Mouse (Mus musculus) ovary, postnatal 10 days (tissue): ENCODE measurements around the gene Gsk3b.
"Not testable (repeated sequence)": the region's sequence is repeated elsewhere in the genome, so short reads cannot be mapped to it uniquely, and the experiment has no call there.

Experiments used
- DNase-seq: peaks from one replicate; pipeline ENCODE4 v3.0.0; 2022; ENCODE audit warnings: low spot score

Gene Gsk3b

DNA sequence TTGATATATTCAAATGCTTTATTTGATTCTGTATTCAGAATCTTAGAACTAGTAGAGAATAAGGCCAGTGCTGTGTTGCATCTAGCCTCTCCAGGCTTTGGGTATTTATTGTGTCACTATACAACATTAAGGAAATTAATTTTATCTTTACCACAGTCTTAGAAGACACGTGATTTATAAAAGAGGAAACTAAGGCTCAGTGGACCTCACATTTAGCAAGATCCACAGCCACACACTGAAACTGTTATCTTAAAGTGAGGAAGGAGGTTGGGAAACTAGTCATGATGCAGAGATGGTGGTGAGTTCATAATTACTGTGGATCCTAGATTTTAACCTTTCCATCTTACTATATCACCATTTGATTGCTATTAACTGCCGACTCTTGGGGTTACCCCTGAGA lies 16.7 kb downstream of the Gsk3b start:
- no peak for DNase-seq

DNA sequence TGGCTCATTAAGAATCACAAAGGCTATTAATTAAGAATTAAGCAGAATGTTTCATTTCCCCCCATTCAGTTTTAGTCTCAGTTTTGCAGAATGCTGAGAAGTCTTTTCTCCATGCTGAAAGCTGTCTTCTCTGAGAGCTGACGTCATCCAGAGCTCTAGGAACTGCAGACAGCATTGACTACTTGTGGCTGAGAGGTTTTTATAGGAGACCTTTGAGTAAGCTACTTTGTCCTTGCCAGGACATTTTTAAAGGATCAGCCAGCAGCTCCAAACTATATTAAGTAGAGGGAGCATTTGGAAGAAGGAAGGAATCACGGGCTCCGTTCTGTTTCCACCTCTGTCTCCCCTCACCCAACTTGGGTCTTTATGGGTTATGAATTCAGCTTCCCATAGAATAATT lies 17.7 kb downstream of the Gsk3b start:
- no peak for DNase-seq

DNA sequence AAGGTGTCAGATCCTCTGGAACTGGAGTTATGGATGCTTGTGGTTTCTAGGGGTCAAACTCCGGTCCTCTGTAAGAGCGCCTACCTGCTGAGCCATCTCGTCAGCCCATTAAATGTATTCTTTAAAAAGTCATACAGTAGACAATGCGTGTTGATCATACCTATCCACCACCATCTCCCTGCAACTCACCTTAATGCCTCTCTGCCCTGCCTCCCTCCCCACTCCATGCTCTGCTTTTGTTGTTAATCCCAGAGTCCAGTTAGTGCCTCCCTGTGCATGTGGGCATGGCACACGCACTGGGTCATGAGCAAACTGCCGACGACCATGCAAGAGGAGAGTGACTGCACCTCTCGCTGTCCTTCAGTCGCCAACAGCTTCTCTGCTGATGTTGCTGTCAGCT lies 21.2 kb downstream of the Gsk3b start:
- DNase-seq: no peak

DNA sequence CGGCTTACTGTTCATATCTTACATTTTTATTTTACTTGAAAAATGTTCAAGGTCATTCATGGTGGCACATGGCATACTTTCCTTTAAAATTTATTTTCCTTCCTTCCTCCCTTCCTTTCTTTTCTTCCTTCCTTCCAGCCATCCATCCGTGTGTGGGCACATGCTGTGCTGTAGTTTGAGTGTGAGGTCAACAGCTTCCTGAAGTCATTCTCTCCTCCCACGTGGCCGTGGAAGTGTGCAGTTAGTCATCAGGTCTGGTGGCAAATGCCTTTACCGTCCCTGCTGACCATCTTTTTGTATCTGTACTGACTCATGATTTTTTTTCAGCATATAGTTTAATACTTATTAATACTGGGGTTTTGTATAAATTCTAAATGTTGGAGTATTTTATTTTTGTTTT lies 21.8 kb downstream of the Gsk3b start:
- no peak for DNase-seq

DNA sequence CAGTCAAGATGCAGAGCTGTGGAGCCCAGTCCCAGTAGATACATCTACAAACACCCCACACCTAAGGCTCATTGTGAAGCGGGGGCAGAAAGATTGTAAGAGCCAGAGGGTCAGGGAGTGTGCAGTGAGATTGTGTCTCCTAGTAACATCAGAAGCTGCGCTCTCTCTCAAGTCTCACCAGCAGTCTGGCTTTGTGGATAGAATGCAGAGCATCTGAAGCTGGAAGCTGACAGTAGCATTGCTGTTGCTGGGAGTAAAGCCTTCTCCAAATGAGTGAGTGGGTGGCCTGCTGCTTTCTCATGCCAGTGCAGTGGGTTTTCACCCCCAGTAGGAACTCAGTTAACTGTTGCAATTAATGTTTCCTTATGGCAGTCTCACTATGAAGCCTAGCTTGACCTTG lies 25.3 kb downstream of the Gsk3b start:
- DNase-seq: no peak

DNA sequence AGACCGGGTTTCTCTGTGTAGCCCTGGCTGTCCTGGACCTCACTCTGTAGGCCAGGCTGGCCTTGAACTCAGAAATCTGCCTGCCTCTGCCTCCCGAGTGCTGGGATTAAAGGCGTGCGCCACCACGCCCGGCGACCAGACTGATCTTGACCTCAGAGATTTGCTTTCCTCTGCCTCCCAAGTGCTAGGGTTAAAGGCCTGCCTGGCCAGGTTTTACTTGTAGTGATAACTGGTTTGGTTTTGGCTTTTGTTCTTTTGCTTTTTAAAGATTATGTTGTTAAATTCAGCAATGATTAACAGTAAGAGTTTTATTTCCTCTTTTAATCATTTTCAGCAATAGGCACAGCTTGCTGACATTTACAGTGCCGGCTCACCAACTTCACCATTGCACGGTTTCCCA lies 29.1 kb downstream of the Gsk3b start:
- not testable (repeated sequence) for DNase-seq

DNA sequence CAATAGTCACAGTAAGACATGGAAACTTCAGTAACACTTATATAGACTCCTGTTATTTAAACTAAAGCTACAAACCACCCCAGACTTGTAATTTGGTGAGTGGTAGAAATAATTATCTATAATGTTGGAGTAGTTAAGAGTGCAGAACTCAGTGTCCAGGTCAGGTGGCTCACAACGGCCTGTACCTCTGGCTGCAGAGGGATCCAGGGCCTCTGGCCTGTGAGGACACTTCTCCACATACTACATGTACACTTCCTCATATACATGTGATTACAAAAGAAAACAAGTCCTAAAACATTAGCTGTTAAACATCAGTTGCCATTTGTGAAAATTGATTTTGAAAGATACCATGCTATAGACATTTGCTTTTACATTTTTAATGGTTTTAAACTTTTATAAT lies 29.9 kb downstream of the Gsk3b start:
- no peak for DNase-seq

DNA sequence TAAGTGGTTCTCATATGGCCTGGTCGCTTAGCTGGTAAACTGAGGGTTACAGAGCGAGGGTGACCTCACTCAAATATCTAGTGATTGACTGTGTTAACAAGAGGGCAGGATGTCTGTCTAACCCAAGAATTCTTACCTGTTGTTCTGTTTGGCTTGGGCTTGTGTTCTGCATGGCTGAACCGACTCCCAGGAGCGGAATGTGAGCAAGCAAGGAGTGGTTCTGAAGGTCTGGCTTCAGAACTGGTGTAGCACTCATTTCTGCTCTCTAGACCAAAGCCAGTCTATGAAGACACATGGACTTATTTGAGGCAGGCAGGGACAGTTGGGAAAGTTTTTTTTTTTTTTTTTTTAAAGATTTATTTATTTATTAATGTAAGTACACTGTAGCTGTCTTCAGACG lies 30.5 kb downstream of the Gsk3b start:
- no peak for DNase-seq

DNA sequence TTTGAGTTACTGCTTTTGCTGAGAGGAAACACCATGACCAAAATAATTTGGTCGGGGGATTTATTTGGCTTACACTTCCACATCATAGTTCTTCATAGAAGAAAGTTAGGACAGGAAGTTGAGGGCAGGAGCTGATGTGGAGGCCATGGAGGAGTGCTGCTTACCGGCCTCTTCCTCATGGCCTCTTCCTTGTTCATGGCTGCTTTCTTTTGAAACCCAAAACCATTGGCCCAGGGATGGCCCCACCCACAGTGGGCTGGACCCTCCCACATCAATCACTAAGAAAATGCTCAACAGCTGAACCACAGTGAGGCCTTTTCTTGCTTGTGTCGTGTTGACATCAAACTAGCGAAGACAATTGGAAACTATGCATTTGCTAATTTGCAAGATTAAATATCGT lies 40.4 kb downstream of the Gsk3b start:
- DNase-seq: no peak

DNA sequence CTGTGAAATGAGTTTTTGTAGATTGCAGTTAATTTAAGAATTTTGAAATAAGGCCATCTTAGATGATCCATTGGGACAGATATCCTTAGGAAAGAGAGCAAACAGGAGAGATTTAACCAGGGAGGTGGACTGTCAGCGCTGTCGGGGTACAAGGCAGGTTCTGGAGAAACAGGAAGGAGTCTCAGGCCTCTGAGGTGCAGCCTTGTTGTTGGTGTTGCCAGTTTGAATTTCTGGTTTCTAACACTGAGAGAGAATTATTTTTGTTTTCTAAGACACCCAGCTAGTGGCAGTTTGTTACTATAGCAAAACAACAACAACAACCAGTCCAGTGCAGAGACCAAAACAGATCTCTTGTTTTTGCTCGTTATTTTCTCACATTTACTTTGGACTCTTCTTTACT lies 42.2 kb downstream of the Gsk3b start:
- no peak for DNase-seq

DNA sequence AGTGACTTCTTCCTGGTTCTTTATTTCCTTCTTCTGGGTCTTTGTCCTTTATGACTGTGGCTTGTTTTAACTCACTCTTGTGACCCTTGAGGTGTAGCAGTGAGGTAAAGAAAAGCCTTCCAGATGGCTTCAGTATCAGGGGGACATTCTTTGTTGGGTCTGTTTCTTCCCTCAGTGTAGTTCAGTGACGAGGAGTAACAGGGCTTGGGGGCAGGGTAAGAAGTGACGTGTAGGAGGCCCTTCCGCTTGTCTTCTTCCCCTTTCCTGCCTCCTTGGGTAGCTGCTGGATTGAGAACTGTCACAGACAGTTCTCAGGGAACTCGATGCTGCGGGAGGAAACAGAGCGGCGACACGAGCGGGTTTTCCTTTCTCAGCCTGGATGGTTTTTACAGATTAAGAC lies 43.0 kb downstream of the Gsk3b start:
- DNase-seq: no peak

DNA sequence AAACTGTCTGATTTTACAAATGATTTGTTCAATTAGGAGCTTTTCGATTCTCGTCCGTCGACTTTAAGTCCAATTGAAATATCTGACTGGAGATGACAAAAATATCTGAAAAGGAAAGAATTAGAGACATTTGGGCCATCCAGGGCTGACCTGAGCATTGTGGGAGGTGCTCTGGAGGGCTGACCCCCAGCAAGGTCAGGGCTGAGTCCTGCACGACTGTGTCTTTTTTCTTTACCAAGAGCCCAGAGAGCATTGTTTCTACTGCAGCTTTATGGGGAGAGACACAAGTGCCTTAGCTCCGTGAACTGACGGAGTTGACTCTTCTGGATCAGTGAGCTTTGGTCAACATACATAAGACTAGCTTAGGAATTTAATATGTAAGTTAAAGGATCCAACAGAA lies 43.4 kb downstream of the Gsk3b start:
- no peak for DNase-seq

DNA sequence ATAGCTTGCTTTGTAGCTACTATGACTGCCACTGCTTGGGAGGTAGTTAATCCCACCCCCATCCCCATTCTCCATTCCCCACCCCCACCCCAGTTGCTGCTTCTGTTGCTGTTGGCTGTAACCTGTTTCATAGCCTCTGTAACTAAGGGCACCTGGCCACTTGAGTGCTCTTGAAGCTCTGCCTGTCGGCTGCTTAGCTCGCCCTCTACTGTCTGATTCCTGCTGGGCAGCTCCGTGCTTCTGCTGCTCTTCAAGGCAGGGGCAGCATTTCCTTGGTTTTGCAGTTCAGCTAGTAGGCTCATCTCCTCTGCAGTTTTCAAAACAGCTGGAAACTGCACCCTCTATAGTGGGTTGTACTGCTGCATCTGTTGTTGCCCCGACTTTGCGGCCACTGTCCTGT lies 48.5 kb downstream of the Gsk3b start:
- DNase-seq: no peak

DNA sequence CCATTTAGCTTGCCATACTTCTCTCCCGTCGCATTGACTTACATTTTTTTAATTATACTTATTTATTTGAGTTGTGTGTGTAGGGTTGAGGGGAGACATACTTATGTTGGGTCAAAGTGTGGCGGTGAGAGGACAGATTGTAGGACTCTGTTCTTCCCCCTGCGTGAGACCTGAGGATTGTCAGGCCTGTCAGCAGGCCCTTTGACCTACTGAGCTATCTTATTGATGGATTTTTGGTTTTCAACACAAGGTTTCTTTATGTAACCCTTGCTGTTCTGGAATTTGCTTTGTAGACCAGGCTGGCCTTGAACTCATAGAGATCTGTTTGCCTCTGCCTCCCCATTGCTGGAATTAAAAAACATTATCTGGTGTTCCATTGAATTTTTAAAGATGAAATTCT lies 56.1 kb downstream of the Gsk3b start:
- no peak for DNase-seq

DNA sequence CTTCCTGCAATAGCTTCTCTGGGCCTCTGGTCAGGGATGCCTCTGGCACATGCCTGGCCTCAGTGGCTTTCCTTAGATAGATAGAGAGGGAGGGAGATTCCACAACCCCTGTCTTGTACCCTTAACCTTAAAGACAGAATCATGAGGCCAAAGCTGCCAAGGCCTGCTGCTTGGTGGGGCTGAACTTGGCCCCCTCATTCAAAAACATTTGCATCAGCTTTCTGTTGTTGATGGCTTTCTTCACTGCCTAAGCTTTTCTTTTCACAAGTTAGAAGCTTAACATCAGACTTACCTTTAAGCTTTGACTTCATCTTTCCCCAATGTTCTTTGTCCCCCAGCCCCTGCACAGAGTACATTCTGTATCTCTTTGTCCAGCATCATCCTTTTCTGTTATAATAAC lies 61.8 kb downstream of the Gsk3b start:
- no peak for DNase-seq

DNA sequence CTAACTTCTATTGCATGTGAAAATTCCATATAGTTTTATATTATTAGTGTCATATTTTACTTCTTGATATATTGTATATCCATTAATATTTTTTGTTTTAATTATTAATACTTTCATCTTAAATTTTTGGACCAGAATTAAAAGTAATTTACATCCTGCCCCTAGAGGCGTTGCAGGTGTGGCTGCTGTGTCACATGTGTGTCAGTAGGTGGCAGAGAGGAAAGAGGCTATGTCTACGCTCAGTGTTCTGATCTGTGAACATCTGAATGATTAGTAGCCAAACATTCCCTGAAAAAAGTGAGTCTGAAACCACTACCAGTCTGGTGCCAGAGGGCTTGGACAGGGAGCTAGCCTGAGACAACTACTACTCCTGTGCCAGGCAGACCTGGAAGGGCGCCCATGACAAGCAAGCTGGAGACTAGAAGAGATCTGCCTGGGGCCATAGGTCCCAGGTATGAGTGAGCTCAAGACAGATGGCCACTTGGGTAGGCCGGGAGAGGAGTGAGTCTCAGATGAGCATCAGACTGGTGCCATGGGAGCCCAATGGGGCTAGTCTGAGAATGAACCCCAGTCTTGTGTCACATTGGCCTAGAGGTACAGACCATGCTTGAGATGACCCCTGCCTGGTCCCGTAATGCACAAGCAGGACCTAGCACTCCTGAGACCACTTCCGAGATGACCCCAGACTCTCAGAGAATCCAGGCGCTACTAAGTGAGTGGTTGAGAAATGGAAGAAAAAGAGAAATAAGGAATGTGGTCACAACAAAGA lies 69.2 kb downstream of the Gsk3b start:
- DNase-seq: no peak

DNA sequence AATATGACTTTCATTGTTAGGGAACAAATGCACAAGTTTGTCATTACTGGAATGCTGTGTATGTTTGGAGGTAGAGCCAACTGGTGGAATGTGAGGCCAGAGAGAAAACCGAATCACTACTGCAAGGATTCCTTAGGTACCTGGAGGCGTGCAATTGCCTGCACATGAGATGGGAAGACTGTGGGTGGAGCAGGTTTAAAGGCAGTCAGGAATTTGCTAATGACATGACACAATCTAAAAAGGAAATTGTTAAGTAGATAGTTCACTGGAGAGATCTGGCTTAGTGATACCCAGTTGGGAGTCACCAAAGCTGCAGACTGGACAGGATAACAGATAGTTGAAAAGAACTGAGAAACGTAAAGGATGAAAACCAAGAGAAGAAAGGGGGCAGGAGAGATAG lies 73.2 kb downstream of the Gsk3b start:
- no peak for DNase-seq

DNA sequence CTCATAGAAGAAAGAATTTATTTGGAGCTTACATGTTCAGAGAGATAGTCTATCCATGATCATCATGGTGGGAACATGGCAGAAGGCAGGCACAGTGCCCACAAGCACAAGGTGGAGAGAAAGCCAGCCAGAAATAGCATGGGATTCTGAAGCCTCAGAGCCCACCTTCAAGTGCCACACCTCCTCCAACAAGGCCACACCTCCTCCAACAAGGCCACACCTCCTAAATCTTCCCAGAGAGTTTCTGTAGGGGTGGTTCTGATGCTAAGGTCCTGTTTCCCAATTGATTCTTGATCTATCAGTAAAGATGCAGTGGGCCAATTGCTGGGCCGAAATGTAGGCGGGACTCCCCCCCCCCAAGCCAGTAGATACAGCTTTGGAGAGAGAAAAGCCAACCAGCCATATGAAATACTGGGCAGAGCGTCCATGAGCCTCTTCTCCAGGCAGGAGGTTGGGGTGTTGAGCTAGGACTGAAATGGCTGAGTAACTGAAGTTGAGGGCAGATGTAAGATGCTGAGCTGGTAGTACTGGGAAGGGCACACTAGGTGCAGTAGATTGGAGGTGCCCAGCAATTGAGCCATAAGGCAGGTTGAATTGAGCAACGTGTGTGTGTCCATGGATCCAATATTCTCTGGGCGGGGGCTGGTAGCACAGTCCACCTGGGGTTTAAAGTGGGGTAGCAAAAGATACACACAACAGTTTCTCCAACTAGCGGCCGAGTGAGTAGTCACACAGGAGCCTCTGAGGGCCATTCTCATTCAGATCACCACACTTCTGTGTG lies 76.2 kb downstream of the Gsk3b start:
- DNase-seq: no peak

DNA sequence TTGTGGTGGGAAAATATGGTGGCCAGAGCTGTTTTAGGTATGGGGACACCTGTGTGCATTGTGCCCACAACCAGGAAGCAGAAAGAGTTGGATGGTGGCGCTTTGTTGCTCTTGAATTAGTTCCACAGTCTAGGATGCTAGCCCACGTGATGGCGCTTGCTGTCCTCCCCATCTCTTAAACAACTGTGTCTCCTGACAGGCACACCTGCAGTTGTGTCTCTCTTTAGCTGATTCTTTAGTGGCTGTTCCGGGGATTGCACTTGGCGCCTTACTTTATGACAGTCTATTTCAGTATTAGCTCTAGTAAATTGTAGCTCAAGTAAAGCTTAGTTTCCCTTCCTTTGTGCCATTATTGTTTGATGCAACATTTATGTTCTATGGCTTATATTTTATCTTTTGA lies 80.2 kb downstream of the Gsk3b start:
- no peak for DNase-seq

DNA sequence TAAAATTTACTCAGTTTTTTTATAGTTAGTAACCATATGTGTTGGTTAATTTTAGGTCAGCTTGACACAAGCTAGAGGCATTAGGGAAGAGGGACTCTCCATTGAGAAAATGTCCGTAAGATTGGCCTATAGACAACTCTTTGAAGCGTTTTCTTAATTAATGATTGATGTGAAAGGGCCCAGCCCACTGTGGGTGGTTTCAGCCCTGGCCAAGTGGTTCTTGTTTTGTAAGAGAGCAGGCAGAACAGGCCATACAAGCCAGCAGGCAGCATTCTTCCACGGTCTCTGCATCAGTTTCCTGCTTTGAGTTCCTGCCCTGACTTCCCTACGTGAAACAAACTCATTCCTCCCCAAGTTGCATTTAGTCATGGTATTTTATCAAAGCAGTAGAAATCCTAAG lies 90.3 kb downstream of the Gsk3b start:
- DNase-seq: no peak

DNA sequence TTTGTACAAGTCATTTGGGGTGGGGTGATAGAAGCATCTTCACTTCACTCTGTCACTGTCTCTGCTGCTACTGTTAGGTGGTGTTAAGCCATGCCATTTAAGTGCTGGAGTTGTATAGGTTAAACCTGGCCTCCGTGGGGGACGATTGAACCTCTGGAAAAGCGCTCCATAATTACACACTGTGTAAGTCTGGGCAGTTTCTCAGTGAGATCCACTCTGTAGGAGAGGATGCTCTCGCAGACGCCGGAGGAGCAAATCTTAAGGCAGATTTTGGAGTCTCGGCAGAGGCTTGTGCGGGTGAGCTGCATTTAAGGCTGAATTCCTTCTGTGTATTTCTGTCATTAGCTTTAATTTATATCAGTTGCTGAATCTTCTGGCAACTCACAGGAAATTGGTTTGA lies 92.6 kb downstream of the Gsk3b start:
- no peak for DNase-seq

DNA sequence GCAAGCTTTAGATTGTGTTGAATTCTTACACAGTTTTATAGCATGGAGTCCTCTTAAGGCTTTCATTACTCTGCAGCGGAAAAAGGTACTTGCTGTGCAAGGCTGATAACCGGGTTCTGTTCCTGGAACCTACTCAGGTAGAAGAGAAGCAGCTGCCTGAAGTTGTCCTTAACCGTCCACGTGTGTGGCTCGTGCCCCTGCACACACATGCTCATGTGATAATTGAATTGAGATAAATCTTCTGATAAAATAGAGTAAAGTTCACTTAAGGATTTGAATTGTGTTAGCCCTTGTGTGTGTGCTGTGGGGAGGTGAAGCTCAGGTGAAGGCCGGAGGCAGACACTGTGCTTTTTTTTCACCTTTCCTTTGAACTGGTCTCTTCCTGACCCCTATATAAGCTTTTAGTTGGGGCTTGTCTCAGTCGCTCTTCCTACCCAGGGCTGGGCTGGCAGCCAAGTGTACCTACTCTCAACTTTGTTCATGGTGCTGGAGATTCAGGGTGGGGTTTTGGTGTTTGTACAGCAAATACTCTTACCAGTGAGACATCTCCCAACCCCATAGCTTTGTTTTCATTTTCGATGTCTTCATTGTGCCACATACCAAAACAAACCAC lies 96.0 kb downstream of the Gsk3b start:
- DNase-seq: no peak

DNA sequence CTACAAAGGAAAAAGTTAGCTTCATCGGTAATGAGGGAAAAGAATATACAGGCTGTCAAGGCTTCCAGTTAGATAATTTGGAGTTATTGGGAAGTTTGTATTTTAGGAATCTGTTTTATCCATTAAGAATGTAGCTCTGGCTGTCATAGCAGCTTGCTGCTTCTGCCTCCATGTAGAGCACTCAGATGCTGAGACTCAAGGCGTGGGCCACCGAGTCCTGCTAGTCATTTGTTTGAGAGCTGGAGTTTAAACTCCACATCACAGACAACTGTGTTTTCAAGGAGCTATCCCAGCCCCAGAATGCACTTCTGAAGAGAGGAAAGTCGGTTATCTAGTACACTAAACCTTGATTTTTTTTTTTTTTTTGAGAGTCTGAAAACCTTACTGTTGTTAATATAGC lies 101.2 kb downstream of the Gsk3b start:
- no peak for DNase-seq
